Mouse (Mus musculus) kidney, postnatal 0 days (tissue): ENCODE measurements around the gene Dyx1c1. TPM values are rescaled to one million over a fixed set of nuclear protein-coding genes. Genes with fewer than 3 reads are reported as not detected.

ENCODE experiments used
- ATAC-seq: fragments of 200-750 bp; cut with Nextera tagmentation; replicated peaks from 2 replicates; pipeline ENCODE4 v1.8.0; 2017; ENCODE audit warnings: low read depth, moderate number of reproducible peaks, moderate TSS enrichment, moderate library complexity; ENCODE audit not compliant: low FRiP score
- DNase-seq: peaks from one replicate; pipeline ENCODE4 v3.0.0-alpha.2; 2016; ENCODE audit warnings: low spot score
- H3K27ac ChIP-seq: fragments of 300-500 bp; sonication (generic); 2 replicates; pipeline ENCODE4 v1.5.1; 2014; ENCODE audit warnings: mild to moderate bottlenecking
- H3K27me3 ChIP-seq: fragments of 300-500 bp; sonication (generic); 2 replicates; pipeline ENCODE4 v1.6.1; 2014; ENCODE audit warnings: low read length, mixed read lengths; ENCODE audit not compliant: insufficient read depth
- H3K36me3 ChIP-seq: fragments of 300-500 bp; sonication (generic); 2 replicates; pipeline ENCODE4 v1.6.1; 2014; ENCODE audit warnings: low read length, mixed read lengths; ENCODE audit not compliant: insufficient read depth
- H3K4me1 ChIP-seq: fragments of 300-500 bp; sonication (generic); replicated peaks from 2 replicates; pipeline ENCODE4 v1.6.1; 2014; ENCODE audit warnings: antibody characterized with exemption, low read length, mixed read lengths; ENCODE audit not compliant: insufficient read depth
- H3K4me2 ChIP-seq: fragments of 300-500 bp; sonication (generic); 2 replicates; pipeline ENCODE4 v1.6.1; 2014; ENCODE audit warnings: mild to moderate bottlenecking, low read length, moderate library complexity, mixed read lengths
- H3K4me3 ChIP-seq: fragments of 300-500 bp; sonication (generic); replicated peaks from 2 replicates; pipeline ENCODE4 v1.5.1; 2014; ENCODE audit warnings: low read depth, low read length
- H3K9ac ChIP-seq: fragments of 300-500 bp; sonication (generic); 2 replicates; pipeline ENCODE4 v1.6.1; 2014; ENCODE audit warnings: low read depth, low read length
- H3K9me3 ChIP-seq: fragments of 300-500 bp; sonication (generic); replicated peaks from 2 replicates; pipeline ENCODE4 v1.6.1; 2016; ENCODE audit warnings: low read length, inconsistent platforms, mixed read lengths
- CTCF ChIP-seq: IDR thresholded peaks from 2 replicates; pipeline ENCODE4 v1.5.1; 2016; ENCODE audit warnings: antibody characterized with exemption, low read depth, mild to moderate bottlenecking, moderate library complexity
- WGBS: fragments of 180-500 bp; shearing (Covaris S2); extraction: QIAGEN DNeasy Blood & Tissue Kit; methylation state at CpG from one replicate; pipeline ENCODE4 v1.1.7; 2014; 5-methylcytosine and 5-hydroxymethylcytosine counted together
- polyA plus RNA-seq: library from polyadenylated mRNA; unstranded; fragments of >200 nt; fragmentation: Nextera tagmentation; extraction: Ambion mirVana; gene quantifications from 2 replicates; pipeline ENCODE4 v1.2.1, GENCODE M21; 2015

Gene Dyx1c1
- polyA plus RNA-seq, 1 experiment from 2014 or later, result 2.8 TPM

- DNase-seq, result peak; percentile 28
- Histone ChIP-seq H3K36me3 (no peaks in the 10 kb centered on the region), H3K4me1 (no peaks in the 10 kb centered on the region), H3K27me3 (no peaks in the 10 kb centered on the region), H3K4me3 (no peak overlapping the region), H3K9ac (no peak overlapping the region), H3K4me2 (no peak overlapping the region), H3K9me3 (no peaks in the 10 kb centered on the region), H3K27ac (no peak overlapping the region)
- peak; percentile 32; the same call in 1 of the 2 replicates for TF ChIP-seq CTCF
- no peak; the same call in 1 of the 2 replicates for ATAC-seq
- WGBS, result 71% methylated on average over 7 of the region's 7 CpGs
Observed at GRCm38 (mm10) chr9:72969874-72970273, 11.3 kb downstream of the Dyx1c1 start.

GRCm38 (mm10) chr9:72972435-72972834 is 13.8 kb downstream of the Dyx1c1 start:
- no peak for ATAC-seq
- Histone ChIP-seq H3K9ac (no peak overlapping the region), H3K27me3 (no peaks in the 10 kb centered on the region), H3K9me3 (no peaks in the 10 kb centered on the region), H3K4me2 (no peak overlapping the region), H3K36me3 (no peaks in the 10 kb centered on the region), H3K27ac (no peak overlapping the region), H3K4me1 (no peaks in the 10 kb centered on the region), H3K4me3 (no peak overlapping the region)
- no peak for TF ChIP-seq CTCF
- WGBS, result 88% methylated on average over 5 of the region's 5 CpGs
- no peak for DNase-seq

- Histone ChIP-seq H3K9ac (no peak overlapping the region), H3K4me2 (no peak overlapping the region), H3K27me3 (no peaks in the 10 kb centered on the region), H3K27ac (no peak overlapping the region), H3K4me1 (no peaks in the 10 kb centered on the region), H3K4me3 (no peak overlapping the region), H3K9me3 (no peaks in the 10 kb centered on the region), H3K36me3 (no peaks in the 10 kb centered on the region)
- TF ChIP-seq CTCF, result peak; percentile 4; the same call in 1 of the 2 replicates
- ATAC-seq, result no peak
- DNase-seq, result no peak
Observed at GRCm38 (mm10) chr9:72972984-72973383, 14.4 kb downstream of the Dyx1c1 start.

GRCm38 (mm10) chr9:72974734-72975133 is 16.1 kb downstream of the Dyx1c1 start:
- Histone ChIP-seq H3K4me2 (no peak overlapping the region), H3K9me3 (no peaks in the 10 kb centered on the region), H3K27me3 (no peaks in the 10 kb centered on the region), H3K4me3 (no peak overlapping the region), H3K9ac (no peak overlapping the region), H3K36me3 (no peaks in the 10 kb centered on the region), H3K4me1 (no peaks in the 10 kb centered on the region), H3K27ac (no peak overlapping the region)
- DNase-seq (no peak), ATAC-seq (no peak)
- 88% methylated on average over 5 of the region's 5 CpGs for WGBS
- TF ChIP-seq CTCF, result no peak

GRCm38 (mm10) chr9:72975242-72975641 is 16.7 kb downstream of the Dyx1c1 start:
- ATAC-seq (no peak), DNase-seq (no peak)
- H3K4me2 ChIP-seq, result no peak overlapping the region
- WGBS, result 90% methylated on average over 1 of the region's 1 CpGs
- H3K36me3 ChIP-seq, result no peaks in the 10 kb centered on the region
- no peak for TF ChIP-seq CTCF
- H3K27ac ChIP-seq, result no peak overlapping the region
- no peaks in the 10 kb centered on the region for H3K27me3 ChIP-seq
- no peak overlapping the region for H3K9ac ChIP-seq
- H3K4me3 ChIP-seq, result no peak overlapping the region
- no peaks in the 10 kb centered on the region for H3K9me3 ChIP-seq
- no peaks in the 10 kb centered on the region for H3K4me1 ChIP-seq

GRCm38 (mm10) chr9:72983066-72983465 is 24.5 kb downstream of the Dyx1c1 start:
- H3K4me2 ChIP-seq, result no peak overlapping the region
- no peaks in the 10 kb centered on the region for H3K9me3 ChIP-seq
- H3K27me3 ChIP-seq, result no peaks in the 10 kb centered on the region
- H3K36me3 ChIP-seq, result no peaks in the 10 kb centered on the region
- H3K4me1 ChIP-seq, result peaks cover 13% of the 10 kb centered on the region
- no peak overlapping the region for H3K27ac ChIP-seq
- 75% methylated on average over 2 of the region's 2 CpGs for WGBS
- DNase-seq, result no peak
- no peak overlapping the region for H3K9ac ChIP-seq
- no peak for ATAC-seq
- TF ChIP-seq CTCF, result peak; percentile 34; the same call in 1 of the 2 replicates
- no peak overlapping the region for H3K4me3 ChIP-seq
